Mouse (Mus musculus) stomach, embryonic 15.5 days (tissue): Measurements from ENCODE around the gene Relt. TPM values are rescaled to one million over a fixed set of nuclear protein-coding genes. Genes with fewer than 3 reads are reported as not detected.

ENCODE experiments used
- ATAC-seq: fragments of 200-750 bp; cut with Nextera tagmentation; 2 replicates; pipeline ENCODE4 v1.8.0; 2017; ENCODE audit warnings: low read depth, moderate number of reproducible peaks, moderate TSS enrichment; ENCODE audit not compliant: insufficient read depth, low FRiP score
- H3K27ac ChIP-seq: fragments of 300-500 bp; sonication (generic); 2 replicates; pipeline ENCODE4 v1.5.1; 2015; ENCODE audit warnings: mild to moderate bottlenecking, inconsistent platforms
- H3K27me3 ChIP-seq: fragments of 300-500 bp; sonication (generic); replicated peaks from 2 replicates; pipeline ENCODE4 v1.6.1; 2015; ENCODE audit warnings: inconsistent platforms
- H3K36me3 ChIP-seq: fragments of 300-500 bp; sonication (generic); 2 replicates; pipeline ENCODE4 v1.6.1; 2015; ENCODE audit warnings: inconsistent platforms
- H3K4me1 ChIP-seq: fragments of 300-500 bp; sonication (generic); 2 replicates; pipeline ENCODE4 v1.6.1; 2015; ENCODE audit warnings: inconsistent platforms
- H3K4me2 ChIP-seq: fragments of 300-500 bp; sonication (generic); 2 replicates; pipeline ENCODE4 v1.6.1; 2015; ENCODE audit warnings: mild to moderate bottlenecking, inconsistent platforms
- H3K4me3 ChIP-seq: fragments of 300-500 bp; sonication (generic); replicated peaks from 2 replicates; pipeline ENCODE4 v1.5.1; 2015; ENCODE audit warnings: inconsistent platforms
- H3K9ac ChIP-seq: fragments of 300-500 bp; sonication (generic); 2 replicates; pipeline ENCODE4 v1.6.1; 2015; ENCODE audit warnings: inconsistent platforms
- H3K9me3 ChIP-seq: fragments of 300-500 bp; sonication (generic); 2 replicates; pipeline ENCODE4 v1.6.1; 2016; ENCODE audit warnings: inconsistent platforms
- WGBS: fragments of 180-500 bp; shearing (Covaris S2); methylation state at CpG from one replicate; pipeline ENCODE4 v1.1.7; 2015; 5-methylcytosine and 5-hydroxymethylcytosine counted together
- microRNA-seq: library from miRNA; unstranded; fragments of <30 nt; microRNA quantifications from one replicate; pipeline ENCODE4, GENCODE M21; 2016
- polyA plus RNA-seq: library from polyadenylated mRNA; unstranded; fragments of >200 nt; fragmentation: Nextera tagmentation; extraction: Ambion mirVana; gene quantifications from 2 replicates; pipeline ENCODE4 v1.2.1, GENCODE M21; 2015

The Relt gene
- polyA plus RNA-seq, 1 experiment from 2014 or later = 4.1 TPM

DNA sequence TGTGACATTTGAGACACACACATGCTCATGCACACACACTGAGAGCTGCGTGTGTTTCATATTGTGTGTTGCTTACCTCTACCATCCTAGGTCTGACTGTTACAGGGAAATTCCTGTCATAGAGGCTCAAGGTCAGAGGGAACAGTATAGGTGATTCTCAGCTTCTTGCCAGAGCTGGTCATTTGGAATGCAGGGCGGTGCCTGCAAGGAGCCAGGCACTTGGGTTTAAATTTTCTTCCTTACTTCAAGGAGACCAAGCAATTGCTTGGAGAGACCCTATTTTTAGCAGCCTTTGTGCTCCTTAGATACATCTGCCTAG lies 45.8 kb downstream of the Relt start:
- Histone ChIP-seq H3K4me3 (no peak overlapping the region), H3K9me3 (no peaks in the 10 kb centered on the region), H3K4me2 (no peak overlapping the region), H3K27ac (no peak overlapping the region), H3K36me3 (no peaks in the 10 kb centered on the region; the same call in 1 of the 2 replicates), H3K4me1 (no peaks in the 10 kb centered on the region), H3K27me3 (no peaks in the 10 kb centered on the region), H3K9ac (no peak overlapping the region)
- no peak for ATAC-seq
- 81% methylated on average over 2 of the region's 2 CpGs for WGBS

DNA sequence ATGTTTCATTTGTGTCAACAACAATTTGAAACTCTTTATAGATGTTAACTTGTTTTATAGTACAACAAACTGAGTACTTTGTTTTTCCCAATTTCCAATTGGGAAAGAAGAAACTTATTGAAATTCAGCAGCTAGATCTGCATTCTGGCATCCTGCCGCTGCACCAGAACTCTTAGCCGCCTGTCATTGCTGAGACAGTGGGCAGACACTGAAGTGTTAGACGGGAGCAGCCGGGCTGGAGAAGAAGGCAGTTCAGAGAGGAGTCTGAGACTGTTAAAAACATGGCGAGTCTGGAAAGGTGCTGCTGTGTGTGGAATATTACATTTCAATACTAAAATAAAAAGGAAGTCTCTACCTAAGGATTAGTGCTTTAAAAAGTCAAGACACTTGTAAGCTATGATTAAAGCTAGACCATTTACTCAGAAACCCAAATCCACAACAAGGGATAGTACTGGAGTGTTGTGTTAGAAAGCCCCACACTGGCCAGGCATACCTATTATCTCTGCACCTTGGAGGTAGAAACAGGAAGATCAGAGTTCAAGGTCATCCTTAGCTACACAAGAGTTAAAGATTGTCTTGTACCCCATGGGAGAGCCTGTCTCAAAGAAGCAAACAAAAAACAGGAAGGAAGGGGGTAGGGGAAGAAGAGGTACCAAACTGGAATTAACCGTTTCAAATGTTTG lies 46.3 kb downstream of the Relt start:
- Histone ChIP-seq H3K9ac (no peak overlapping the region), H3K9me3 (no peaks in the 10 kb centered on the region), H3K4me2 (no peak overlapping the region), H3K27ac (no peak overlapping the region), H3K4me3 (no peak overlapping the region), H3K27me3 (no peaks in the 10 kb centered on the region), H3K36me3 (no peaks in the 10 kb centered on the region; the same call in 1 of the 2 replicates), H3K4me1 (no peaks in the 10 kb centered on the region)
- 64% methylated on average over 6 of the region's 6 CpGs for WGBS
- no peak for ATAC-seq

- Histone ChIP-seq H3K9me3 (no peaks in the 10 kb centered on the region), H3K27me3 (no peaks in the 10 kb centered on the region), H3K4me1 (no peaks in the 10 kb centered on the region), H3K9ac (no peak overlapping the region), H3K4me2 (no peak overlapping the region), H3K36me3 (no peaks in the 10 kb centered on the region; the same call in 1 of the 2 replicates), H3K4me3 (no peak overlapping the region), H3K27ac (no peak overlapping the region)
- no peak for ATAC-seq
- 60% methylated on average over 8 of the region's 8 CpGs for WGBS
Observed at GRCm38 (mm10) chr7:100815900-100816570, 47.2 kb downstream of the Relt start.

GRCm38 (mm10) chr7:100812641-100813040 lies 50.6 kb downstream of the Relt start:
- no peaks in the 10 kb centered on the region for H3K4me1 ChIP-seq
- no peak overlapping the region for H3K27ac ChIP-seq
- 77% methylated on average over 5 of the region's 5 CpGs for WGBS
- H3K4me2 ChIP-seq = no peak overlapping the region
- H3K9ac ChIP-seq = no peak overlapping the region
- H3K27me3 ChIP-seq = no peaks in the 10 kb centered on the region
- H3K4me3 ChIP-seq = no peak overlapping the region
- H3K9me3 ChIP-seq = no peaks in the 10 kb centered on the region
- no peak for ATAC-seq
- H3K36me3 ChIP-seq = no peaks in the 10 kb centered on the region; the same call in 1 of the 2 replicates

GRCm38 (mm10) chr7:100811912-100812311 lies 51.3 kb downstream of the Relt start:
- Histone ChIP-seq H3K9ac (no peak overlapping the region), H3K4me1 (no peaks in the 10 kb centered on the region), H3K4me3 (no peak overlapping the region), H3K9me3 (no peaks in the 10 kb centered on the region), H3K4me2 (no peak overlapping the region), H3K27ac (no peak overlapping the region), H3K27me3 (no peaks in the 10 kb centered on the region), H3K36me3 (no peaks in the 10 kb centered on the region; the same call in 1 of the 2 replicates)
- no peak for ATAC-seq
- WGBS = 81% methylated on average over 5 of the region's 5 CpGs

DNA sequence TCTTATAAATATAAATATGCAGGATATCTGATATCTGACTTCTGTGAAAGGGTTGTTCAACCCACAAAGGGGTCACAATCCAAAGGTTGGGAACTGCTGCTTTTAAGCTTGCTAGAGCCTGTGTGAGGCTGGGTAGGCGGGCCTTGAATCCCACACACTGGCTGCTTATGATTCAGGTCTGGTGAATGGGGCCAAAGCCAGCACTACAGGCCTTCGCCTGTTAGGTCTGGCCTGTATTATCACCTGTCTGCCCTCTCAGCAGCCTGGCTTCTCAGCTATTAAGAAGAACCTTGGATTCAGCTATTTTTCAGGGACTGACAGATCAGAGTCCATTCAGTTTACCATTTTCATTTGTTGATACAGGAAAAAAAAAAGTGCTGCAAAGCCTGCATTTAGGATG lies 57.9 kb downstream of the Relt start:
- H3K4me3 ChIP-seq = no peak overlapping the region
- H3K4me1 ChIP-seq = no peaks in the 10 kb centered on the region
- no peaks in the 10 kb centered on the region for H3K9me3 ChIP-seq
- no peak for ATAC-seq
- H3K4me2 ChIP-seq = no peak overlapping the region
- H3K27me3 ChIP-seq = no peaks in the 10 kb centered on the region
- H3K27ac ChIP-seq = no peak overlapping the region
- no peaks in the 10 kb centered on the region for H3K36me3 ChIP-seq
- no peak overlapping the region for H3K9ac ChIP-seq
- 76% methylated on average over 2 of the region's 2 CpGs for WGBS

DNA sequence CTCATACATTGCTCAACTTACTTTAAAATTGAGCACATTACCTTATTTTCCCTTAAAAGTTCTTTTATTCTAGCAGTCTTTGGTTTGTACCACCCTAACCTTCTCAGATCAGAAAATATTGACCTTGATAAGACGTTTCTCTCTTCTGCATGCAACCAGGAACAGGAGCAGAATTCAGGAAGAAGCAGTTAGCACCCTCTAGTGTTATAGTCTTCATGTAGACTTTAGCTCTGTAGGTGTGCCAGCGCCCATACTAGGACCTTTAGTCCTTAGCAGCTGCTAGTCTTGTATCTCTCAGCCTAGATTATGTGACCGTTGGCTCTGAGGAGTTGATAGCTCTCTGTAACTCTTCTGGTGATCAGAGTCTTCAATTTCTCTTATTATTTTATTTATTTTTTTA lies 64.4 kb downstream of the Relt start:
- WGBS = 50% methylated on average over 3 of the region's 3 CpGs
- no peak overlapping the region for H3K4me2 ChIP-seq
- no peak; the same call in 1 of the 2 replicates for ATAC-seq

More for the DNA sequence above, 64.4 kb downstream of the Relt start:
- H3K27me3 ChIP-seq = no peaks in the 10 kb centered on the region
- H3K9ac ChIP-seq = no peak overlapping the region
- H3K36me3 ChIP-seq = no peaks in the 10 kb centered on the region
- no peaks in the 10 kb centered on the region for H3K9me3 ChIP-seq
- no peak overlapping the region for H3K4me3 ChIP-seq
- no peaks in the 10 kb centered on the region for H3K4me1 ChIP-seq
- H3K27ac ChIP-seq = no peak overlapping the region

Small RNA genes lying within 50 kb of the gene (microRNA-seq; reads per million reads assigned to microRNA genes)
- 67.2 reads per million, percentile 46 among the genes with 10 or more reads in this experiment for gene Mir3102

Other genes with a start within 250 kb of the Relt start
- 15.0 and 15.8 TPM in 2 replicates for gene Plekhb1, start 201.0 kb downstream of the Relt start, polyA plus RNA-seq
- 33.3 and 39.0 TPM in 2 replicates for gene Fam168a, start 156.8 kb downstream of the Relt start, polyA plus RNA-seq
- 6.2 and 7.9 TPM in 2 replicates for gene Arhgef17, start 68.7 kb upstream of the Relt start, polyA plus RNA-seq
- 8.0 and 8.2 TPM in 2 replicates for gene P2ry6, start 111.2 kb upstream of the Relt start, polyA plus RNA-seq
- gene P2ry2, start 149.4 kb upstream of the Relt start, polyA plus RNA-seq = 3.0 and 4.9 TPM in 2 replicates
- 20.0 and 21.2 TPM in 2 replicates for gene Fchsd2, start 229.4 kb upstream of the Relt start, polyA plus RNA-seq